Mouse (Mus musculus): ENCODE measurements around the gene Gins3.
"Not testable (repeated sequence)": the region's sequence is repeated elsewhere in the genome, so short reads cannot be mapped to it uniquely, and the experiment has no call there.

The Gins3 gene

GRCm38 (mm10) chr8:95633262-95634062, at the start of gene Gins3:
TSS of gene Gins3 (plus strand) at chr8:95633453.
- DNase-seq = peak; percentile 92

GRCm38 (mm10) chr8:95587339-95587738, 45.9 kb upstream of the Gins3 start:
- no peak for DNase-seq

- DNase-seq = no peak
These were observed 44.0 kb upstream of the Gins3 start for GRCm38 (mm10) chr8:95589282-95589681.

GRCm38 (mm10) chr8:95590539-95590938, 42.7 kb upstream of the Gins3 start:
- no peak for DNase-seq

GRCm38 (mm10) chr8:95592131-95592780, 41.0 kb upstream of the Gins3 start:
- no peak for DNase-seq

- no peak for DNase-seq
These were observed 39.5 kb upstream of the Gins3 start for GRCm38 (mm10) chr8:95593439-95594393.

GRCm38 (mm10) chr8:95595131-95595530, 38.1 kb upstream of the Gins3 start:
- DNase-seq = no peak

- no peak for DNase-seq
These were observed 36.4 kb upstream of the Gins3 start for GRCm38 (mm10) chr8:95596841-95597241.

GRCm38 (mm10) chr8:95599861-95600260, 33.4 kb upstream of the Gins3 start:
- peak; percentile 30 for DNase-seq

- no peak for DNase-seq
These were observed 31.9 kb upstream of the Gins3 start for GRCm38 (mm10) chr8:95601306-95601705.

- no peak for DNase-seq
These were observed 31.1 kb upstream of the Gins3 start for GRCm38 (mm10) chr8:95602168-95602567.

GRCm38 (mm10) chr8:95606509-95606908, 26.7 kb upstream of the Gins3 start:
- DNase-seq = not testable (repeated sequence)

GRCm38 (mm10) chr8:95607210-95607609, 26.0 kb upstream of the Gins3 start:
- no peak for DNase-seq

GRCm38 (mm10) chr8:95609406-95609805, 23.8 kb upstream of the Gins3 start:
- DNase-seq = no peak

- DNase-seq = no peak
These were observed 22.5 kb upstream of the Gins3 start for GRCm38 (mm10) chr8:95610749-95611148.

- no peak for DNase-seq
These were observed 21.5 kb upstream of the Gins3 start for GRCm38 (mm10) chr8:95611769-95612168.

- no peak for DNase-seq
These were observed 16.9 kb upstream of the Gins3 start for GRCm38 (mm10) chr8:95616383-95616782.

GRCm38 (mm10) chr8:95620046-95620445, 13.2 kb upstream of the Gins3 start:
- no peak for DNase-seq

- DNase-seq = no peak
These were observed 8.4 kb upstream of the Gins3 start for GRCm38 (mm10) chr8:95624833-95625232.

GRCm38 (mm10) chr8:95632840-95633239, 413 bp upstream of the Gins3 start:
- peak; percentile 4 for DNase-seq

GRCm38 (mm10) chr8:95634063-95634340, 749 bp downstream of the Gins3 start:
- DNase-seq = no peak

- DNase-seq = no peak
These were observed 11.7 kb downstream of the Gins3 start for GRCm38 (mm10) chr8:95644942-95645341.

- no peak for DNase-seq
These were observed 15.0 kb downstream of the Gins3 start for GRCm38 (mm10) chr8:95648251-95648650.

Data from cerebellum, adult 9-11 months (tissue).